Mouse (Mus musculus) midbrain, embryonic 15.5 days (tissue): ENCODE data around the gene Intu. TPM values are rescaled to one million over a fixed set of nuclear protein-coding genes. Genes with fewer than 3 reads are reported as not detected.

ENCODE experiments used
- ATAC-seq: fragments of 200-750 bp; cut with Nextera tagmentation; replicated peaks from 2 replicates; pipeline ENCODE4 v1.8.0; 2017; ENCODE audit warnings: moderate TSS enrichment
- H3K27ac ChIP-seq: fragments of 300-500 bp; sonication (generic); 2 replicates; pipeline ENCODE4 v1.5.1; 2015; ENCODE audit warnings: mild to moderate bottlenecking, inconsistent platforms
- H3K27me3 ChIP-seq: fragments of 300-500 bp; sonication (generic); replicated peaks from 2 replicates; pipeline ENCODE4 v1.6.1; 2015; ENCODE audit warnings: inconsistent platforms
- H3K36me3 ChIP-seq: fragments of 300-500 bp; sonication (generic); replicated peaks from 2 replicates; pipeline ENCODE4 v1.6.1; 2015; ENCODE audit warnings: inconsistent platforms
- H3K4me1 ChIP-seq: fragments of 300-500 bp; sonication (generic); 2 replicates; pipeline ENCODE4 v1.6.1; 2015; ENCODE audit warnings: inconsistent platforms
- H3K4me2 ChIP-seq: fragments of 300-500 bp; sonication (generic); 2 replicates; pipeline ENCODE4 v1.6.1; 2015; ENCODE audit warnings: inconsistent platforms, mild to moderate bottlenecking, moderate library complexity
- H3K4me3 ChIP-seq: fragments of 300-500 bp; sonication (generic); 2 replicates; pipeline ENCODE4 v1.5.1; 2015; ENCODE audit warnings: mild to moderate bottlenecking, inconsistent platforms
- H3K9ac ChIP-seq: fragments of 300-500 bp; sonication (generic); 2 replicates; pipeline ENCODE4 v1.6.1; 2015; ENCODE audit warnings: mild to moderate bottlenecking, inconsistent platforms
- H3K9me3 ChIP-seq: fragments of 300-500 bp; sonication (generic); 2 replicates; pipeline ENCODE4 v1.6.1; 2016; ENCODE audit warnings: inconsistent platforms
- WGBS: fragments of 180-500 bp; shearing (Covaris S2); methylation state at CpG from one replicate; pipeline ENCODE4 v1.1.7; 2015; ENCODE audit warnings: mixed read lengths; 5-methylcytosine and 5-hydroxymethylcytosine counted together
- microRNA-seq: library from miRNA; unstranded; fragments of <30 nt; microRNA quantifications from one replicate; pipeline ENCODE4, GENCODE M21; 2016
- polyA plus RNA-seq: library from polyadenylated mRNA; unstranded; fragments of >200 nt; fragmentation: Nextera tagmentation; extraction: Ambion mirVana; gene quantifications from 2 replicates; pipeline ENCODE4 v1.2.1, GENCODE M21; 2015

Intu gene
- polyA plus RNA-seq, 1 experiment from 2014 or later: 3.2 TPM

- peak; percentile 78 for ATAC-seq
- Histone ChIP-seq H3K27ac (peak overlapping the region; percentile 94), H3K4me3 (peak overlapping the region; percentile 99), H3K4me2 (peak overlapping the region; percentile 94), H3K9ac (peak overlapping the region; percentile 96), H3K36me3 (no peaks in the 10 kb centered on the region), H3K27me3 (no peaks in the 10 kb centered on the region), H3K9me3 (no peaks in the 10 kb centered on the region), H3K4me1 (peaks cover 15% of the 10 kb centered on the region)
- WGBS: under 1% methylated on average over 37 of the region's 37 CpGs
Measured at GRCm38 (mm10) chr3:40745661-40746547, 214.8 kb downstream of the Intu start.

Small RNA genes within 50 kb of the gene (microRNA-seq; reads per million reads assigned to microRNA genes)
- gene Gm23810: not detected

Other genes with a start within 250 kb of the Intu start
- 0.31 and 0.32 TPM in 2 replicates for gene Slc25a31, start 177.6 kb downstream of the Intu start, polyA plus RNA-seq
- gene Hspa4l, start 213.2 kb downstream of the Intu start, polyA plus RNA-seq: 49.6 and 53.7 TPM in 2 replicates